Mouse (Mus musculus) CH12.LX (cell line): ENCODE data around the gene Cilp2.

Experiments
- EP300 ChIP-seq: IDR thresholded peaks from 2 replicates; pipeline ENCODE4 v1.6.1; 2011; ENCODE audit warnings: low read length, improper control_type of control experiment
- ZMIZ1 ChIP-seq: IDR thresholded peaks from 2 replicates; pipeline ENCODE4 v1.6.1; 2012; ENCODE audit warnings: low read depth, mild to moderate bottlenecking, inconsistent platforms, low read length, improper control_type of control experiment

DNA sequence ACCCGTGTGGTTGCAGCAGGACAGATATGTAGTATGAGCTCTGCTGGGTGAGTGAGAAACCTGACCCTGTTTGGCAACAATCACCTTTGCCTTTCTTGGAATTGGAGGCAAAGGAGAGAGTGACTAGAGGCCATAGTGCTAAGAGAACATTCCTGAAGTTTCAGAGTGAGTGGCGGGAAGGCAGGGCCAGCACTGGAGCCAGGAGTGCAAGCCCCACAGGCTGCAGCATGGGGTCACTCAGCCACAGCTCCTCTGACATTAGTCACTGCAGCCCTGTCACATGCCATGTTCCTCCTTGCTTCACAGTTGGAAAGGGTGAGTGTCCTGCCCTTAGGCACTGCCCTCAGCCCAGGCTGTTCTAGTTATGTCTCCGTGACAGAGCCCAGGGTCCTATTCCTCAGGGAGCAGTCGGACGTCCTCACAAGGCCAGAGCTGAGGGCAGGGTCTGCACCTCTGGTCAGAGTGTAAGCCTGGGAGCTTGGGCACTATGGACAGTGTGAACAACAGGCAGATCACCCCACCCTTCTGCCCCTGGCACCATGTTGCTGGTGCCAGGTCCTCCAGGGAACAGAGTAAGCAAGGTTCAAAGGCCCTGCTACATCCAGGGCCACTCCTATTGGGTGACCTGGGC lies 19.7 kb downstream of the Cilp2 start:
- no peak for TF ChIP-seq EP300
- no peak for TF ChIP-seq ZMIZ1
